Mouse (Mus musculus) liver, adult 2 months (tissue): ENCODE results near the gene Gm33543. TPM values are rescaled to one million over a fixed set of nuclear protein-coding genes. Genes with fewer than 3 reads are reported as not detected.

Source experiments
- DNase-seq: peaks from one replicate; pipeline ENCODE4 v3.0.0-alpha.2; 2011; ENCODE audit warnings: low read depth, low spot score; ENCODE audit errors: extremely low read depth
- H3K27ac ChIP-seq: fragments of 200-500 bp; replicated peaks from 2 replicates; pipeline ENCODE4 v1.5.1; 2012; ENCODE audit warnings: low read depth, mild to moderate bottlenecking, control low read depth, inconsistent platforms, low read length; ENCODE audit not compliant: insufficient read depth
- H3K27me3 ChIP-seq: fragments of 200-500 bp; 2 replicates; pipeline ENCODE4 v1.6.1; 2012; ENCODE audit warnings: mild to moderate bottlenecking, moderate library complexity, low read length, inconsistent platforms; ENCODE audit not compliant: control insufficient read depth, insufficient read depth
- H3K36me3 ChIP-seq: fragments of 200-500 bp; 2 replicates; pipeline ENCODE4 v1.6.1; 2012; ENCODE audit warnings: low read length, inconsistent platforms; ENCODE audit not compliant: control insufficient read depth, insufficient read depth
- H3K4me1 ChIP-seq: fragments of 200-500 bp; 2 replicates; pipeline ENCODE4 v1.6.1; 2011; ENCODE audit warnings: low read length; ENCODE audit not compliant: control insufficient read depth, insufficient read depth
- H3K4me3 ChIP-seq: fragments of 200-500 bp; 2 replicates; pipeline ENCODE4 v1.5.1; 2011; ENCODE audit warnings: low read depth, mild to moderate bottlenecking, control low read depth, low read length, moderate library complexity; ENCODE audit not compliant: insufficient read depth
- H3K79me2 ChIP-seq: fragments of 200-500 bp; 2 replicates; pipeline ENCODE4 v1.6.1; 2012; ENCODE audit warnings: inconsistent platforms, mild to moderate bottlenecking, low read length, moderate library complexity; ENCODE audit not compliant: control insufficient read depth, insufficient read depth
- H3K9ac ChIP-seq: fragments of 200-500 bp; 2 replicates; pipeline ENCODE4 v1.6.1; 2012; ENCODE audit warnings: low read depth, mild to moderate bottlenecking, control low read depth, inconsistent platforms, low read length
- CTCF ChIP-seq: fragments of 200-500 bp; IDR thresholded peaks from 2 replicates; pipeline ENCODE4 v1.5.1; 2011; ENCODE audit warnings: low read depth, low read length, control low read depth
- POLR2A ChIP-seq: fragments of 200-500 bp; IDR thresholded peaks from 2 replicates; pipeline ENCODE4 v1.6.1; 2011; ENCODE audit warnings: low read length, control low read depth; ENCODE audit not compliant: insufficient read depth; ENCODE audit errors: extremely low read depth
- WGBS: fragments of 180-500 bp; shearing (Covaris S2); methylation state at CpG from one replicate; pipeline ENCODE4 v1.1.7; 2018; 5-methylcytosine and 5-hydroxymethylcytosine counted together
- polyA plus RNA-seq: library from polyadenylated mRNA; depleted of rRNA; stranded (reverse); fragments of >200 nt; gene quantifications from 2 replicates; pipeline ENCODE4 v1.2.3, GENCODE M21; 2012
- total RNA-seq: library from RNA; depleted of rRNA; stranded (reverse); fragments of >200 nt; gene quantifications from 2 replicates; pipeline ENCODE4 v1.2.3, GENCODE M21; 2014

The Gm33543 gene
- total and polyA plus RNA-seq, 2 experiments: 7.3 to 24.2 TPM

GRCm38 (mm10) chr10:95843878-95844277 lies 1.1 kb upstream of the Gm33543 start:
- Histone ChIP-seq H3K79me2 (no peaks in the 10 kb centered on the region; the same call in 1 of the 2 replicates), H3K36me3 (no peaks in the 10 kb centered on the region), H3K27ac (peak overlapping the region; percentile 16; the same call in 1 of the 2 replicates), H3K27me3 (no peaks in the 10 kb centered on the region), H3K4me3 (no peak overlapping the region), H3K9ac (no peak overlapping the region), H3K4me1 (peaks cover 27% of the 10 kb centered on the region)
- 91% methylated on average over 1 of the region's 1 CpGs for WGBS
- DNase-seq: no peak
- TF ChIP-seq CTCF (no peak), POLR2A (no peak)

DNA sequence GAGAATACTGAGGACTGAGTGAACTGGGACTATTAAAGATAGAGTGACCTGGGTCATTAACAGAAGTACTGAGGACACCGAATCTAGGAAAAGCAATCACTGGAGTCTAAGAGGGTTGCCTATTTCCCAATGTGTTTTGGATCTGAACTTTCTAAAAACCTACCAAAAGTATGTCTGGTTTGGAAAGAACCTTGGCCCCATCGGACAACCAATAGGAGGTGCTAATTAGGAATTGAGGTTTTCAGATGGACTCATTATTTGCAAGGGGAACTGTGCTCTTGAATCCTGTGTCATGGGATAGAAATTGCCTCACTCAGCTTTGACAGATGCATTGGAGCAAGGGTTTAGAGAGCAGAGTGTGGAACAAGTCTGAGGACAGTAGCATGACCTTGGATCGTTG lies 1.5 kb downstream of the Gm33543 start:
- WGBS: 25% methylated on average over 3 of the region's 3 CpGs
- Histone ChIP-seq H3K27ac (peak overlapping the region; percentile 83), H3K4me3 (no peak overlapping the region; the same call in 1 of the 2 replicates), H3K79me2 (no peaks in the 10 kb centered on the region; the same call in 1 of the 2 replicates), H3K27me3 (no peaks in the 10 kb centered on the region), H3K36me3 (no peaks in the 10 kb centered on the region), H3K4me1 (peaks cover 29% of the 10 kb centered on the region), H3K9ac (no peak overlapping the region)
- no peak for TF ChIP-seq POLR2A
- no peak for TF ChIP-seq CTCF
- DNase-seq: peak; percentile 94

DNA sequence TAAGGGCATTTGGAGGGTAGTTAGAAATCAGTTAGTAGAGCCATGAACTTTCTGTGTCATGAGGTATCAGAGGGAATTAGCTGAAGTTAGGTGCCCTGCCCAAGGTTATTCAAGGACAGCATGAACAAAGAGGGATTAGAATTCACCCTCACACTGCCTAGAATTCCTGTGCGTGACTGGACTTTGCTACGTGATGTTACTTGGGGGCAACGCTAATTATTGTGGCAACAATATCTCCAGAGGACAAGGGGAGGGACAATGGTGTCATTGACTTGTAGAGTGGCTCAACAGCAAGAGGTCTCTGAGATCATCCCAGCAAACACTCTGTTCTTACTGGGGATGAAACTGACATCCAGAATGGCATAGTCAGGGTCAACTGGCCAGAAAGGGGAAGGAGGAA lies 2.9 kb downstream of the Gm33543 start:
- no peak for TF ChIP-seq CTCF
- TF ChIP-seq POLR2A: no peak
- Histone ChIP-seq H3K27ac (peak overlapping the region; percentile 66), H3K9ac (no peak overlapping the region), H3K4me3 (no peak overlapping the region), H3K27me3 (no peaks in the 10 kb centered on the region), H3K36me3 (no peaks in the 10 kb centered on the region), H3K4me1 (peaks cover 28% of the 10 kb centered on the region), H3K79me2 (no peaks in the 10 kb centered on the region; the same call in 1 of the 2 replicates)
- DNase-seq: peak; percentile 91
- WGBS: 22% methylated on average over 3 of the region's 3 CpGs

DNA sequence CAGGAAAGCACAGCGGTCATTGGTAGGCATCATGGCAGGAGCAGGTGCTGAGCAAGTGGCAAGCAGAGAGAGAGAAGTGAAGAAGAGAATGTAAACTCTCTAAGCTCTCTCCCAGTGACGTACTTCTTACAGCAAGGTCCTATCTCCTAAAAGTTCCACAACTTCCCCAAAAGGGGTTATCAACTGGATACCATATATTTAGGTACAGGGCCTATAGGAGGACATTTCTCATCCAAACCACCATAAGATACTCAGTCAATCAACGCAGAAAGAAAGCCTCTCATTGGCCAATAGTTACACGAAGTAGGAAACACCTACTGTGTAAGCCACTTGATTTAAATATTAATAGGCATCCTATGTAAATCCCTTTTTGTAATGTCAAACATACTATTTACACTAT lies 3.7 kb downstream of the Gm33543 start:
- TF ChIP-seq POLR2A (no peak), CTCF (no peak)

GRCm38 (mm10) chr10:95836530-95837264 lies 6.0 kb downstream of the Gm33543 start:
- peak overlapping the region; percentile 58 for H3K9ac ChIP-seq

More for the DNA sequence above, 3.7 kb downstream of the Gm33543 start:
- Histone ChIP-seq H3K9ac (no peak overlapping the region), H3K27me3 (no peaks in the 10 kb centered on the region), H3K79me2 (no peaks in the 10 kb centered on the region; the same call in 1 of the 2 replicates), H3K27ac (peak overlapping the region; percentile 50), H3K36me3 (no peaks in the 10 kb centered on the region), H3K4me3 (no peak overlapping the region), H3K4me1 (peaks cover 28% of the 10 kb centered on the region)
- 92% methylated on average over 4 of the region's 4 CpGs for WGBS
- no peak for DNase-seq

DNA sequence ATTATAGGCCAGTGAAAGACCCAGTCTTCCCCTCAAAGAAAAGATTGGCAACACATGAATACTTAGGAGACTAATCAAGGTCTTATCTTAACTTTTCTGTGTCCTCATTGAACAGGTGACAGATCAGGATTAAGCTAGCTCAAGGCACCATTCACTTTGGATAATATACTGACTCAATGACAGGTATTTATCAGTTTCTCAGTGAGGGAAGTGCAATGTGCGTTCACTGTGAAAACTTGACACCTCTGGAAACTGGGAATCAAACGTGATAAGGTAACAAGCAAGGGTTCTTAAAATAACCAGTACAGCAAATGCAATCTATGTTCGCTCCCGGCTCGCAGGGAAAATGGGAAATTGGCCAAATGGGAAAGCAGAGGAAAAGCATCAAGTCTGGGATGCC lies 11.8 kb downstream of the Gm33543 start:
- no peak overlapping the region for H3K4me3 ChIP-seq
- DNase-seq: no peak
- no peaks in the 10 kb centered on the region for H3K36me3 ChIP-seq
- H3K27me3 ChIP-seq: no peaks in the 10 kb centered on the region
- H3K9ac ChIP-seq: no peak overlapping the region
- no peak overlapping the region for H3K27ac ChIP-seq
- 78% methylated on average over 5 of the region's 5 CpGs for WGBS
- no peaks in the 10 kb centered on the region for H3K79me2 ChIP-seq
- peaks cover 3% of the 10 kb centered on the region; the same call in 1 of the 2 replicates for H3K4me1 ChIP-seq
- no peak for TF ChIP-seq POLR2A
- TF ChIP-seq CTCF: no peak

More at GRCm38 (mm10) chr10:95836530-95837264, 6.0 kb downstream of the Gm33543 start:
- peak; percentile 99 for DNase-seq
- Histone ChIP-seq H3K27ac (peak overlapping the region; percentile 97), H3K79me2 (no peaks in the 10 kb centered on the region; the same call in 1 of the 2 replicates), H3K4me3 (no peak overlapping the region), H3K27me3 (no peaks in the 10 kb centered on the region), H3K36me3 (no peaks in the 10 kb centered on the region), H3K4me1 (peaks cover 20% of the 10 kb centered on the region)
- WGBS: 22% methylated on average over 9 of the region's 9 CpGs
- TF ChIP-seq POLR2A: no peak
- TF ChIP-seq CTCF: no peak
